Mouse (Mus musculus): Measurements from ENCODE around the gene Ppp1r9b.
"Not testable (repeated sequence)": the region's sequence is repeated elsewhere in the genome, so short reads cannot be mapped to it uniquely, and the experiment has no call there.

The Ppp1r9b gene

DNA sequence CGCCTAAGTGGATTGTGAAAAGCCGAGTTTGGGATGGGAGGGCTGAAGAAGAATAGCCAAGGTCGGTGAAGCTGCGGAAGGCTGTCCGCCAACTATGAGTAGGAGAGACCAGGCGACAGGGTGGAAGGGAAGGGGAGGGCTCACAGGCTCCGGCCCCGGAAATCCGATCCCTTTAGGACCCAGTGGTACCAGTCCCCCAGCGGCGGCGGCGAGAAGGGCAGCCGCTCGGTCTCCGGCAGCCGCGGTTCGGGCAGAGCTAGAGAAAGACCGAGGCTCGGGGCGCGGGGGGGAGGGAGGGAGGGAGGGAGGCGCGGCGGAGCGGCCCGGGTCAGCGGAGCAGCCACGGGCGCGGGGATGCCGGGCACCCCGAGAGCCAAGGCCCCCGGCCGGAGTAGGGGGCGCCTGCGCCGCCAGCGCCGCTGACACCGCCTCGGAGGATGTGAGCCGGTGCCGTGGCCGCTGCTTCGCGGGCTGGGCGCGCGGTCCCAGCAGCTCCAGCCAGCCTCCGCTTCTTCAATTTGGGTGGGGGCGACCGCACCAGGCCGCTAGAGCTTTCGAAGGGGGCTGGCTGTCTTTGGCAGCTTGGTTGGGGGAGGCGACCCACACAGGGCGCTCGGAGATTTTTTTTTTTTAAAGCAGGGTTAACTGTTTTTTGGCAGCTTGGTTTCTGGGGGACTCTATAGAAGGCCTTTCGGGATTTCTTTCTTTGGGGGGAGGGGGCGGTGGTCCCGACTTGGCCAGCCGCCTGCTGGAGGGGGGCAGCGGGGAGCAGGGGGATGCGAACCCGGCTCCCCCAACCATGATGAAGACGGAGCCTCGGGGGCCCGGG, at the start of gene Ppp1r9b:
Gene Ppp1r9b (plus strand): TSS at position 287 of the 829 bp plus-strand sequence.
- peak; percentile 91 for DNase-seq

DNA sequence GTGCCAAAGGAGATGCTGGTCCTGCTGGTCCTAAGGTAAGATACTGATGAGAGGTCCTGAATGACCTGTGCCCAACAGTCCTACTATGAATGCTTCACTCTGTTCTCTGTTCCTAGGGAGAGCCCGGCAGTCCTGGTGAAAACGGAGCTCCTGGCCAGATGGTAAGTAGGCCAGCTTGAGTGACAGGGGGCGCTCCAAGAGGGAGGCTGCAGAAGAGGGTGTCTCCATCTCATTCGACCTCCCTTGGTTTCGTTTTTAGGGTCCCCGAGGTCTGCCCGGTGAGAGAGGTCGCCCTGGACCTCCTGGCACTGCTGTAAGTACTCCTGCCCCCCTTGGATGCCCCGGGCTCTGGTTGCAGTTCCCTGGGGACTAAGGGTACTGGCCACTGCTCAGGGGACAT, 49.7 kb upstream of the Ppp1r9b start:
- DNase-seq, result no peak

DNA sequence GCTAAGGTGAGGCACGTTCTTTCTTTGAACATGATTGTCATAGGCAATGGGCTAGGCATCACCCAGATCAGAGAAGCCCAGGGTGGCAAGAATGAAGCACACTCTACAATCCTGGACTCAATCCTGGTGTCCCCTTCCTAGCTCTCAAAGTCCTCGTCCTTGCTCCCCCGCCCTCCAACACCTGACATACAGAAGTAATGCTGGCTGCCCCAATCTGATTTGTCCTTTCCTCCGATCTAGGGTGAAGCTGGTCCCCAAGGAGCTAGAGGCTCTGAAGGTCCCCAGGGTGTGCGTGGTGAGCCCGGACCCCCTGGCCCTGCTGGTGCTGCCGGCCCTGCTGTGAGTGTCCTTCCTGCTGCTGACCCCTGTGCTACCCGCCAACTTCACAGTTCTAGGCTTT, 49.1 kb upstream of the Ppp1r9b start:
- no peak for DNase-seq

DNA sequence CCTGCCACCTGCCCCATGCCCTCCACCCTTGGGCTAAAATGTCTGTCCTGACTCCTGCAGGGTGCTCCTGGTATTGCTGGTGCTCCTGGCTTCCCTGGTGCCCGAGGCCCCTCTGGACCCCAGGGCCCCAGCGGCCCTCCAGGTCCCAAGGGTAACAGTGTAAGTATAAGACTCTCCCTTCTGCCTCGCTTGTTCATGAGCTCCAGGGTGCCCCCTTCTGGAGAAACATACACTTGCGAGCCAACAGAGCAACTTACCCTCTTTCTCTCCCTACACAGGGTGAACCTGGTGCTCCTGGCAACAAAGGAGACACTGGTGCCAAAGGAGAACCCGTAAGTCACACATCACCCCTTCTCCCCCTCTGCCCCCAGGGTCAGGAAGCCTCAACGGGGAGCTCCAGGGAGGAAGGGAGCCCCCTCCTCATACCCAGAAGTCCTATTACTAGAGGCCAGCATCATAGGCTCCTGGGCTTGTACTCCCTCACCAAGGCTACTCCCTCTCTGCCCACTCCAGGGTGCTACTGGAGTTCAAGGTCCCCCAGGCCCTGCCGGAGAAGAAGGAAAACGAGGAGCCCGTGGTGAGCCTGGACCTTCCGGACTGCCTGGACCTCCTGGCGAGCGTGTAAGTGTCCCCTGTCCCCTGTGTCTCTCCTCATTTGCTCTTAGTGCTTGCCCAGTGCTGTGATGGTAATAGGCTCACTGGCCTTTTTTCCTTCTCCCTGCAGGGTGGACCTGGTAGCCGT, 48.4 kb upstream of the Ppp1r9b start:
- no peak for DNase-seq

DNA sequence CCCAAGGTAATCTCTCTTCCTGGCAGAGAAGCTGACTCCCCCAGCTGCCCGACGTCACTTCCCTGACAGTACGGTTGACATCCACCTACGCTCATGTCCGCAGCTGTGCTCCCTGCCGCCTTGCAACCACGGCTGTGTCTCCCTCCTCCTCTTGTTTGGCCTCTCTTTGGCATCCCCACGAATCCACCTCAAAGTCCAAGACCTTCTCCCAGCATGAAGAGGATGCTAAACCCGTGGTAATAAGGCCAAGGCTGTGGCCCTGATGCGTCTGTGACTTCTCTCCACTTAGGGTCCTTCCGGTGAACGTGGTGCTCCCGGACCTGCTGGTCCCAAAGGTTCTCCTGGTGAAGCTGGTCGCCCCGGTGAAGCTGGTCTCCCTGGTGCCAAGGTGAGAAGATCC, 47.8 kb upstream of the Ppp1r9b start:
- DNase-seq, result no peak

DNA sequence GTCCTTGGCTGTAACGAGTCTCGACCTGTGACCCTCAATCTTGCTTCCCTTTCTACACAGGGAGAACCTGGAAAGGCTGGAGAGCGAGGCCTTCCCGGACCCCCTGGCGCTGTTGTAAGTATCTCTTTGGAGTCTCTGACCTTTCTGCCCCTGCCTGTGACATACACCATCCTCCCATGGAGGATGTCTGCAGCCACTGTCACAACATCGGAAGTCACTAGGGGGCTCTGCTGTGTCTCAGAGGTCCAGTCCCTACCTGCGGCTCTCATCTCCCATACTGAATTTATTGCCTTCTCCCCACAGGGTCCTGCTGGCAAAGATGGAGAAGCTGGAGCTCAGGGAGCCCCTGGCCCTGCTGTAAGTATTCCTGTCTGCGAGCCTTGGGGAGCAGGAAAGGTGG, 46.5 kb upstream of the Ppp1r9b start:
- no peak for DNase-seq

DNA sequence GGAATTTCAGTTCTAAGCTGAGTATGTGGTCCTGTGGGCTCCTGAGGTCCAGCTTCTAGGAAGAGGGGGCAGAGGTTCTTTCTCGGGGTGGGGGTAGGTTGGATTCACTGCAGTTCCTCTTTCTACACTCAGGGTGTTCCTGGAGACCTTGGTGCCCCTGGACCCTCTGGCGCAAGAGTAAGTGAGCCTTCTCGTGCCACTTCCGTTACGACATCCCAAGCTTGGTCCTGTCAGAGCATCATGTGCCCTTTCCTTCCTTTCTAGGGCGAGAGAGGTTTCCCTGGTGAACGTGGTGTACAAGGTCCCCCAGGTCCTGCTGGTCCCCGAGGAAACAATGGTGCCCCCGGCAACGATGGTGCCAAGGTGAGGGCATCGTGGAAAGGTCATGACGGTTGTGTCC, 45.6 kb upstream of the Ppp1r9b start:
- DNase-seq, result no peak

DNA sequence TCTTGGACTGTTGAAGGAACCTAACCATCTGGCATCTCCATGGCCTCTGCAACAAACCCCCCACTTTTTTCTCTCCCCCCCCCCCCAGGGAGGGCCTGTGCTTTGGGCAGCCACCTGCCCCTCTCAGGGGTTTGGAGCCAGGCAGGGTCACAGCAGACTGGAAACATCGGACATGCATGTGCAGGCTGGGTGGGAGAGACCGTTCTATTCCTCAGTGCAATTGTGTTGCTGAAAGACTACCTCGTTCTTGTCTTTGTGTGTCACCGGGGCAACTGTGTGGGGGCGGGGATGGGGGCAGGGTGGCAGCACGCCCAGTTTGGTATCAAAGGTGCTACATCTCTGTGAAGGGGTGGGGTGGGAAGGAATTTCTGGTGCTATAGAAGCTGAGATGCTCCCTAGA, 38.7 kb upstream of the Ppp1r9b start:
- DNase-seq, result no peak

DNA sequence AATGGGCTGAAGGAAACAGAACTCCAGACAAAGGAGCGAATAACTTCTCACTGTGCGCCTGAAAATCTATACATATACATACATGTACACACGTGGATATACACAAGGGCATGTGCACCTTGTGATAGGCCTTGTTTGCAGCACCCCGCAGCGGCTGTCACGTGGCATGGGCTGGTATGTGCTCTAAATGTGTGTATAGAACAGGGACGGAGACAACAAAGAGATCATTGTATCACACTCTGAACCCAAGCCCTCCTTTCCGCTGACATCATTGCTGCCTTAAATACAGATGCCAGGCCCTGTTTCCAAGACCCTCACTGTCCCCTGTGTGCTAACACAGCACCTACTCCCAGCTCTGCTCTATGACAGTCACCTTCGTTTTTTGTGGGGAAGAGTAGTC, 35.7 kb upstream of the Ppp1r9b start:
- DNase-seq, result no peak

DNA sequence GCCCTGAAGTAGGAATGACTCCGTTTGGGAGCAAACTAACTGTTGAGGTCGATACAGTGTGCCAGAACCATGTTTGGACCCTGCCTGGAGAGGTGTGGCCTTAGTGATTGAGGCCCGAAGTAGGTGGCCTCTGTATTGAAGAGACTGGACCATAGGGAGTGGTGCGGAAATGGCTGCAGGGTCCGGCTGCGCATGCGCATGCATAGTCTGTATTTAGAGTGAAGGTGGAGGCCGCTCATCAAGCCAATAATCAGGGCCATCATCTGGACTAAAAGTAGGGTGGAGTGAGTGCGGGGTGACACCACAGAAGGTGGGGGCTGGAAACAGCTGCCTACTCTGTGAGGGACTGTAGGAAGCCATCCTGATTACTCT, 33.2 kb upstream of the Ppp1r9b start:
- DNase-seq, result no peak

DNA sequence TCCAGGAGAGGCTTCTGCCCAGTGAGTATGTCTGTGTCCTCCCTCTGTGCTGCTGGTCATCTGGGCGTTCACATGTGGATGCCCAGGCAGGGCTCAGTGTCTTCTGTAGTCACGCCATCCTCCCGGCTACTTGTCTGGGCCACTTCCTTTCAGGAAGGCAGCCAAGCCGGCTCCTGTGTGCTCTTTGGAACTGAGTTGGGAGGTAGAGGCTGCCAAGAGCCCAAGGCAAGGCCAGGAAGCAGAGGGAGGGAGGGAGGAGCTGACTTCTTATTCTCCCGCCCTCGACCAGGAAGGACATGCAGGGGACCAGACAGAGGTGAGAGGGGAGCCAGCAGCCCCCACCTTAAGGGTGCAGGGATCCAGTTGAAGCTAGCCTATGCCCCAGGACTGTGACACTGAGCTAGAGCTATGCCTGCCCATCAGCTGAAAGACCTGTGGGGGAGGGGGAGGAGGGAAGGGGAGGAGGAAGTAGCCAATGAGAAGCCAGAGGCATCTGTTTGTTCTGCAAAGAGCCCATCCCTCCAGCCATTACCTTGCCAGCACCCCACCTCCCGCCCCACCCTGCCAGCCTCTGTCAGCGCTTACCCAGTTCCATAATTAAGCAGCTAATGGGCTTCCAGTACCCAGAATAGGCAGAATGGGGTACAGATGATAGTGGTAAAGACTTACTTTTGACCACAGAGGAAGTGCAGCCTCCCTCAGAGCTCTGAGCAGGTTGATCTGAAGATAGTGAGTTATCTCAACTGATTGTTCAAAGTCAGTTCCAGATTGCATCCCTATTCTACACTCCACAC, 32.6 kb upstream of the Ppp1r9b start:
- peak; percentile 29 for DNase-seq

DNA sequence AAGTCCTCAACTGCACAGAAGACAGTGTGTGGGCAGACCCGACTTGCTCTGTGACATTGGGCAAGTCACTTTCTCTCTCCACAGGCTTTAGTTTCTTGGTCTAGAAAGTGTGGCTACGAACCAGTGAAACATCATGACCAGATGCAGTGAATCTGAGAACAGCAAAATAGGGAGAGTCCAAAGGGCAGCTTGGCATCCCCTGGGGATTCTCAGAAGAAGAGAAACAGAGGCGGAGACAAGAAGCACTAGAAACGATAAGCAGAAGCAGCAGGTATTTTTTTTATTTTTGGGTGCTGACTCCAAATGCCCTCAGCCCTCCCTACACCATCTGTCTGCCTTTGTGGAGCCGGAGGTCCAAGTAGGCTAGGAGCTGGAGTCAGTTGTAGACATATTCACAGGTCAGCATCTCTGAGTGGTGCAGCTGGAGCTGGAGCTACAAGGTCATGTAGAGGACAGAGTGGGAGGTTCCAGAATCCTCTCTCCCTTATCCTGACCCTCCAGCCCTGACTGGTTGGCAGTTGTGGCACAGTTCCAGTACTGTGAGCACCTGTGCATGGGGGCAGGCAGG, 28.2 kb upstream of the Ppp1r9b start:
- DNase-seq, result no peak

DNA sequence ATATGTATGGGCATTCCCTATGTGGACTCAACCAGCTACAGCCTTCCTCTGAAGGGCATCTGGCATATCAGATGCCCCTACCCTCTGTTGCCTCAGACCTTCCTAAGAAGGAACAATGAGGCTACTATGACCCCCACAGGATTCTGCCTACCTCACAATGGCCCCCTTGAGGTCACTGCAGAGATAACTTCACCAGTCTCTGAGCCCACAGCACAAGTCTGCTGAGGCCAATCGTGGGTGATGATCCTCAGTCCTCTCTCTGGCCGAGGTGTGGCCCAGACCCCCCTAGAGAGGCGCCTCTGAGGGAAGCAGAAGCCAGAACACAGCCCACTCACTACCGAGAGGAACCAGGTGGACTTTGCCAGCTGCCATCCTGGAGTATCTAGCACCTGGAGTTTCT, 23.4 kb upstream of the Ppp1r9b start, which contains the start of gene Hils1:
Gene Hils1 (plus strand): TSS at position 175 of the 400 bp plus-strand sequence.
- DNase-seq, result no peak

DNA sequence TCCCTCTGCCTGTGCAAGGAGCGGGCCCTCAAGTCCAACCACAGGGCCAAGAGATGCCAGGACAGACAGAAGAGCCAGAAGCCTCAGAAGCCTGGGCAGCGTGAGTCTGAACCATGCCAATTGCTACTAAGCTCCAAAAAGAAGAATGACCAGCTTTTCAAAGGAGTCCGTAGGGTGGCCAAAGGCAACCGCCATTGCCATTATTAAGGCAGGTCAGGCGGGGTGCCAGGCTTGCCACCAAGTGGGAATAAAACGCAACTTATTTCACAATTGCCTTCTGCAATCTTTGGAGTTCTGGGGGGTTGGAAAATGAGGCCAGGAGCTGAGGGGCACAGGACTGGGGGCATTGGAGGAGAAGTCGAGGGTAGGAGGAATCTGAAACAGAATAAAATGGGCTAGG, 22.6 kb upstream of the Ppp1r9b start:
- no peak for DNase-seq

DNA sequence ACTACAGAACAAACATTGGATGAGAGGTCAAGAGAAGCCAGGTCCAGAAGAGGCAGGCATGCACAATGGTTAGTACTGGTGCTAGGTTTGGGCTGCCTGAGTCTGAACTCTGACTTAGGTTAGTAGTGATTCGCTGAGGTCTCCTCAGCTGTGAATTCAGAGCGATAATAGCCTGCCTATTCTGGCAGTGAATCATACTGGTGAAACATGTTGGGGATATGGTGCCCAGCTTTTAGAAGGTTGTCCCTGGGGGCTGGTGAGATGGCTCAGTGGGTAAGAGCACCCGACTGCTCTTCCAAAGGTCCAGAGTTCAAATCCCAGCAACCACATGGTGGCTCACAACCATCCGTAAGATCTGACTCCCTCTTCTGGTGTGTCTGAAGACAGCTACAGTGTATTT, 21.1 kb upstream of the Ppp1r9b start:
- not testable (repeated sequence) for DNase-seq

DNA sequence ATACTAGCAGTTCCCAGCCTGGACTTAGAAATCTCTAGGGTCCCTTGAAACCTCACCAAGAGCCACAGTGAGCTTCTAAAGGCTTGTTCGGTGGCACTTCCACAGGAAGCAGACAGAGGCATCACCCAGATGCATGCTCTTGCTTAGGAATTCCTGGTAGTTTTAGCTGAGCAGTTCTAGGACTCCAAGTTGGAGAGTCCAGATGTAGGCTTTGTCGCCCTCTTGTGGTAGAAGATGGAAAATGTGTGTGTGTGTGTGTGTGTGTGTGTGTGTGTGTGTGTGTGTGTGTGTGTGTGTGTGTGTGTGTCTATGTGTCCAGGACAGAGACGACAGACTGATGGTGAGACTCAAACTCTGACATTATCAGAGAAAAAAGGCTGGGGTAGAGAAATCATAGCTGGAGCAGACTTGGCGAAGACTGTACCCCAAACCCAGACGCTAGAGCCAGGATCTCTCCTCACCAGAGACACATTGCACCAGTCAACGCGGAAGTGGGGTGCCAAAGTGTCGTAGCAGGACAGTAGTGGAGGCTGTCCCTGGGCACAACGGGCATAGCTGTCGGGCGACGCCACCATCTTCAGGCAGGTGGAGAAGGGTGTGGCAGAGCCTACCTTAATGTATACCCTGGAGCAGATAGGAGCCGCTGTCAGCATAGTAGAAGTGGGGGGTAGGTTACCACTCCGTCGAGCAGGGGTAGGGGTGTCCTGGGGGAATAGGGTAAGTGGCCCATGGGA, 20.5 kb upstream of the Ppp1r9b start:
- DNase-seq, result peak; percentile 70

DNA sequence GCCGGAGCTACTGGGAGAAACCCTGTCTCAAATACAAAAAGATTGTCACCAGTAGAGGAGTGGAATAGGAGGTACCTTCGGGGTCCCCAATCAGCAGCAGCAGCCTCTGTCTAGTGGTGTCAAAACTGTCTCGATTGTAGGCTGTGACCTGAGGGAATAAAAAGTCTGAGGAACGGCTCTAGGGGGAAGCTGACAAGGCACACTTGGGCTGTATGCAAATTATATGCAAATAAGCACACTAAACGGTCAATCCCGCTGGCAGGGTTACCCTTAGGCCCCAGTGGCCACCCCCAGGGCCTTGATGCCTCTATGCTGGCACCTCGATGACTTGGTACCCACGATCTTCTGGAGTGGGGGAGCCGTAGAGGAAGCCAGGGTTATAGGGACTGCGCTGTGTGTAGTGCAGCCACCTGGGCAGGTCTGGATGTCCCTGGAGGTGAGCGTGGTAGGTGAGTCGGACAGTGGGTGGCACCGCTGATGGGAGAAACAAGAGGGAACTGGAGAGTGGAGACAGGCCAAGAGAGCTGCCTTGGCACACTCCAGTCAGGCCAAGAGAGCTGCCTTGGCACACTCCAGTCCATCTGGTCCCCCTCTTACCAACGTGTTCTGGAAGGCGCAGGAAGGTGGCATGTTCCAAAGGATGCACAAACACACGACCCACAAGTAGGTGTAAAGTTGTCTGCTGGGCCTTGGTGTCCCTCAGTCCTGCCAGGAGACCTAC, 18.8 kb upstream of the Ppp1r9b start:
- DNase-seq, result no peak

DNA sequence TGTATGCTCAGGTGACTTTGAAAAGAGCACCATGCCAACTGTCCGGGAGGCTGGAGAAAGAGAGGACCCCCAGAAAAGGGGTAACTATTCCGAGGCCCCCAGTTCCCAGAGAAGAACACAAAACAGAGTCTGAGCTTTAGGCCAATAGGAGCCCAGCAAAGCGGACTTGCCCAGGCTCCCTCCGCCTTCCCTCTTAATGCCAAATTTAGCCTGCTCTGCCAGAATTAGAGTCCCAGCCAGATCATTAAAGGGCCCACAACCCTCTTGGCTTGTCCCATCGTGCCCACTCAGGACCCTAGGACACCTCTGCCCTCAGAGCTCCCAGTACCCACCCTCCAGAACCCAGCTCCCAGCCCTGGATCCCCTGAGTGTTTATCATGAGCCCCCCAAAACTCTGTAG, 17.9 kb upstream of the Ppp1r9b start:
- no peak for DNase-seq

DNA sequence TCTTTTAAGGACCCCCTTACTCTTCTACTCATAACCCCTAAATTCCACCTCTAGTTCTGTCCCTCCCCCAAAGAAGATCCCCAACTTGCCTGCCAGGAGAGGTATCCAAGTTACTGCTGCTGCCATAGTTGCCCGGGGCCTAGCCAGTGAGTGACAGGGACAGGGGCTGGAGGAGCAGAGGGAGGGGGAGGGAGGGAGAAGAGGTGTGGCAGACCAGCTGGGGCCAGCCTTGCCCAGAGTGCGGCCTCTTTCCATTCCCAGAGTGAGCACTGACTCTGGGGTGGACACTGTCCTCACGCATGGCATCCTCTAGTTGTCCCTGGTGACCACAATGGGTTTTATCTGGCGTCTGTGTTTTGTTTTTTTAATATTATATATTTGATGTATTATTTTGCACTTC, 17.5 kb upstream of the Ppp1r9b start:
- DNase-seq, result no peak

DNA sequence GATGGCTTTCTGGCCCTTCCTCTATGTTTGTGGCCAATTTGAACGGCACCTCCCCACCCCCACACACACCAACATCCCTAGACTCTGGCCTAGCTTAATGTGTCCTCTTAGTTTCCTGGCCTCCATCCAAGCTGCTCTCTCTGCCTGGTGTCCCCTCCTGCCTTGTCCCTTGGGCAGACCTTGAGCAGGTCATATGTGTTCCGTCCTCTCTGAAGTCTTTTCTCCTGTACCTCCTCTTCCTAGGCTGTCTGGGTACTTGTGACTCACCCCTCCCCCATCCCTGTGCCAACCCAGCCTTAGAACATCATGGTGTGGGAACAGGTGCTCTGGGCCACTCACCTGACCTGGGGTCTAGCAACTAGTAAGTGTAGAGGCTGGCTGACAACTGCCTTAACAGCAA, 15.9 kb upstream of the Ppp1r9b start:
- DNase-seq, result no peak

DNA sequence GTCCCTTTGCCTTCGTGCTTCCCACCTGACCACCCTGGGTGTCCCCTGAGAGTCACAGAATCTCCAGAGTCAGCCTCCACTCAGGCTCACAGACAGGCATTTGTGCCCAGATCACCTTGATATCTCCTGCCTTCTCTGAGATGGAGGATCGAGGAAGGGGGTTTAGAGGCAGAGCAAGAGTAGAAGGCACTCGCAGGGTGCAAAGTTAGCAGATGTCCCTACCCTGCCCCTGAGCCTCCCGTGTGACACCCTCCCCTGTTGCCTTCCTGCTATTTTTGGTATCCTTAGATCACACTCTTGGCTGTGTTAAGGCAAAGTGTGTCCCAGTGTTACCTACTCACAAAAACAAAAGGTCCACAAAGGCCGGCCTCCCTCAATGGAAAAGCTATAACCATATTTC, 14.6 kb upstream of the Ppp1r9b start, which contains the start of gene Sgca:
Gene Sgca (minus strand): TSS at position 129 of the 400 bp plus-strand sequence.
- DNase-seq, result no peak
